Mouse (Mus musculus) cortical plate, adult 2 months (tissue): ENCODE data around the gene Gcg. TPM values are rescaled to one million over a fixed set of nuclear protein-coding genes. Genes with fewer than 3 reads are reported as not detected.

Source experiments
- H3K27ac ChIP-seq: fragments of 200-500 bp; 2 replicates; pipeline ENCODE4 v1.5.1; 2012; ENCODE audit warnings: low read length, control low read depth, inconsistent platforms; ENCODE audit not compliant: insufficient read depth
- H3K4me1 ChIP-seq: fragments of 200-500 bp; 2 replicates; pipeline ENCODE4 v1.6.1; 2011; ENCODE audit warnings: low read length; ENCODE audit not compliant: control insufficient read depth, insufficient read depth
- H3K4me3 ChIP-seq: fragments of 200-500 bp; 2 replicates; pipeline ENCODE4 v1.5.1; 2011; ENCODE audit warnings: mild to moderate bottlenecking, low read length, control low read depth; ENCODE audit not compliant: insufficient read depth
- CTCF ChIP-seq: fragments of 200-500 bp; IDR thresholded peaks from 2 replicates; pipeline ENCODE4 v1.5.1; 2011; ENCODE audit warnings: mild to moderate bottlenecking, control low read depth, low read length; ENCODE audit not compliant: insufficient read depth; ENCODE audit errors: extremely low read depth
- POLR2A ChIP-seq: fragments of 200-500 bp; IDR thresholded peaks from 2 replicates; pipeline ENCODE4 v1.6.1; 2011; ENCODE audit warnings: mild to moderate bottlenecking, low read length, control low read depth; ENCODE audit not compliant: insufficient read depth; ENCODE audit errors: extremely low read depth
- polyA plus RNA-seq: library from polyadenylated mRNA; depleted of rRNA; stranded (reverse); fragments of >200 nt; gene quantifications from 2 replicates; pipeline ENCODE4 v1.2.3, GENCODE M21; 2012; rRNA removed

The Gcg gene
- polyA plus RNA-seq, 1 experiment, result not detected

DNA sequence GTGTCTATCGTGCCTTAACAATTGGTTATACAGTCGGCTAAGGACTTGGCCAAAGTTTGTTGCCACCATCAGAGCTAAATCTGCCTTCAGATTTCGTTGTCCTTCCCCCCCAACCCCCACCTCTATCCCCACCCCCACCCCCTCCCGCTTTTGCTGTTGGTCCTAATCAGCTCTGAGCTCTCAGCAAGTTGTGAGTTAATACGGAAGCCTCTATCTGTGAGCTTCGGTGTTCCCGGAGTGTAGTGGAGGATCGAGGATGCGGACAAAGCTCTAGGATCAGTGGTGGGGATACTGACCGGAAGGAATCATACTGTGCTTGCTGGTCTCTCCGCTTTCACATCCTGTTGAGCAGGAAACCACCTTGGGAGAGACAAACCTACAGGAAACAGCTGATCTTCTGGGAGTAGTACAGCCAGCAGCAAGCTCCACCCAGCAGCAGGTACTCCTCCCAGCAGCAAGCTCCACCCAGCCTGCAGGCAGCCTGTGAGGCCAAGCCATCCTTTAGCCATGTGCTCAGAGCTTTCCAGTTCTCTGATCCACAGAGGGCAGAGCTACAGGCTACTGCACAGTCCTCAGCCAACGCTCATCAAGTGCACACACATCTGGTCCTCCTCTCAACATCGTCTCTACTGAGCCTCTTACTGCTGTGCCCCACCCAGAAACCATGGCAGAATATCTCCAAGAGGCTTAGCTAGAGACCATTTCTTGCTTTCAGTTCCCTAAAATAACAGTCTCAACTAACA lies 42.5 kb downstream of the Gcg start:
- H3K4me1 ChIP-seq, result no peaks in the 10 kb centered on the region
- no peak overlapping the region for H3K27ac ChIP-seq
- no peak for TF ChIP-seq CTCF
- TF ChIP-seq POLR2A, result no peak
- H3K4me3 ChIP-seq, result no peak overlapping the region

GRCm38 (mm10) chr2:62440083-62440482 lies 43.4 kb downstream of the Gcg start:
- Histone ChIP-seq H3K27ac (no peak overlapping the region), H3K4me1 (no peaks in the 10 kb centered on the region), H3K4me3 (no peak overlapping the region)
- TF ChIP-seq CTCF, result no peak
- no peak for TF ChIP-seq POLR2A

GRCm38 (mm10) chr2:62431245-62431795 lies 52.1 kb downstream of the Gcg start:
- Histone ChIP-seq H3K27ac (no peak overlapping the region), H3K4me3 (no peak overlapping the region), H3K4me1 (no peaks in the 10 kb centered on the region)
- TF ChIP-seq POLR2A, result no peak
- TF ChIP-seq CTCF, result no peak

DNA sequence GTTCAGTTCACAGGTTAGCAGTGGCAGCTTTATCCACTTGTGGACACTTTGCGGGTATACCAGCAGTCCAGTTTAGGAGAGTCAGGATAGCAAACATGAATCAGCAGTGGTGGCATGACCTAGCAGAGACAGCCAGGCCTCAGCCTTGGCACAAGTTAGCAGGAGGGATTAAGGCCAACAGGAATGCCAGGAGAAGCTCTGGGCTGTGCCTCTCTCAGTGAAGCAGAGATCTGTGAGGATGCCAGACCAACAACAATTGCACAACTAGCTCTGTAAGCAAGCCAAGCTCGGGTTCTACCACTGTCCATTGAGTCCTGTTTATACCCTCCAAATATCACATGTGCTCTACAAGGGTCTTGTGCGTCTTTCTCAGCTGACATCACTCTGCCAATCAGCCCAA lies 57.5 kb downstream of the Gcg start:
- no peak for TF ChIP-seq POLR2A
- TF ChIP-seq CTCF, result no peak
- H3K4me1 ChIP-seq, result no peaks in the 10 kb centered on the region
- no peak overlapping the region for H3K4me3 ChIP-seq
- no peak overlapping the region for H3K27ac ChIP-seq

Other genes with a start within 250 kb of the Gcg start
- gene Dpp4, start 71.4 kb downstream of the Gcg start, polyA plus RNA-seq, result 2.9 and 3.5 TPM in 2 replicates
- gene Fap, start 90.4 kb upstream of the Gcg start, polyA plus RNA-seq, result 3.8 and 3.9 TPM in 2 replicates
- gene Ifih1, start 162.6 kb upstream of the Gcg start, polyA plus RNA-seq, result 2.1 and 2.4 TPM in 2 replicates
- 19.1 and 19.2 TPM in 2 replicates for gene Gca, start 180.6 kb upstream of the Gcg start, polyA plus RNA-seq